In the genomic region with DNA sequence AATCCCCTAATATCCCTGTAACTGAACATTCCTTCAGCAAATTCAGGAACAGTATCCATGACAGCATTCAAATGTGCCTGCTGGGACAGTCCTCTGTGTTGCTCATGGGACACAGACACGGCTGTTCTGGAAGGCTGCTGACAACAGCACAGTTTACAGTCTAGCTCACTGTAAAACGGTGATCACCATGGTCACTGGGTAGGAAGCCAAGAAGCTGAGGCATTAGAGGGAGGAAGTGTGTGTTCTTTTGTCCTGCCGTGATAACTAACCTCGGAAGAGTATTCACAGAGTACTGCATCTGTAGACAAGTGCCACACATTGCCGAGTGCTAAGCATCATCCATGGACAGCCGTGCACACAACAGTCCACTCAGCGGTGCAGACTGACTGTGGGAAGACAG, we compare ENCODE assay signal across 1 mouse cellular context.
TF ChIP-seq lines count a peak whose summit lies in the region.

No protein-coding gene starts in this region.

TF ChIP-seq in MEL, 35 proteins besides CTCF, POLR2A, EP300 and RAD21:
- TF ChIP-seq ELF1 (IDR thresholded peaks at IDR 0.05; ENCODE audit: low read depth, low read length) (no peak), ZKSCAN1 (IDR thresholded peaks at IDR 0.05; ENCODE audit: low read depth, low read length) (no peak), MAFK (IDR thresholded peaks at IDR 0.05; ENCODE audit: borderline replicate concordance, low read depth, low read length) (no peak), TAL1 (IDR thresholded peaks at IDR 0.05; ENCODE audit: low read length) (peak; percentile 48), RCOR1 (IDR thresholded peaks at IDR 0.05; ENCODE audit: low read depth, low read length) (peak; percentile 43; the same call in 1 of the 2 replicates), HCFC1 (IDR thresholded peaks at IDR 0.05; ENCODE audit: low read depth, low read length) (no peak), ZC3H11A (IDR thresholded peaks at IDR 0.05; ENCODE audit: low read depth, low read length) (no peak), POLR2AphosphoS2 (IDR thresholded peaks at IDR 0.05; ENCODE audit: low read length) (no peak), MAZ (IDR thresholded peaks at IDR 0.05; ENCODE audit: low read depth, low read length) (no peak), E2F4 (IDR thresholded peaks at IDR 0.05; ENCODE audit: borderline replicate concordance, low read depth, low read length) (no peak), MYC (IDR thresholded peaks at IDR 0.05; ENCODE audit: low read depth, low read length) (no peak), ZNF384 (IDR thresholded peaks at IDR 0.05; ENCODE audit: low read depth, low read length) (no peak), ZMIZ1 (IDR thresholded peaks at IDR 0.05; ENCODE audit: low read depth, low read length) (no peak), BHLHE40 (IDR thresholded peaks at IDR 0.05; ENCODE audit: borderline replicate concordance, low read depth, low read length) (no peak), MAX (IDR thresholded peaks at IDR 0.05; ENCODE audit: low read length) (no peak), CHD1 (IDR thresholded peaks at IDR 0.05; ENCODE audit: low read depth, low read length) (no peak), NELFE (IDR thresholded peaks at IDR 0.05; ENCODE audit: low read depth, low read length) (no peak), UBTF (IDR thresholded peaks at IDR 0.05; ENCODE audit: borderline replicate concordance, insufficient read depth, low read depth, low read length) (no peak), SIN3A (IDR thresholded peaks at IDR 0.05; ENCODE audit: low read length) (peak; percentile 64; the same call in 1 of the 2 replicates), CHD2 (IDR thresholded peaks at IDR 0.05; ENCODE audit: low read length) (no peak), USF2 (IDR thresholded peaks at IDR 0.05; ENCODE audit: borderline replicate concordance in 1 of 2, insufficient read depth in 1 of 2, low read depth in 1 of 2, low read length in 2 of 2) (no peak), TBP (IDR thresholded peaks at IDR 0.05; ENCODE audit: low read depth, low read length) (no peak), SMC3 (IDR thresholded peaks at IDR 0.05; ENCODE audit: low read depth, low read length) (no peak), MEF2A (IDR thresholded peaks at IDR 0.05; ENCODE audit: extremely low read depth, insufficient replicate concordance, low read depth, low read length, poor library complexity, severe bottlenecking) (no peak), ETS1 (IDR thresholded peaks at IDR 0.05; ENCODE audit: low read depth, low read length) (no peak; the same call in 1 of the 2 replicates), MYB (IDR thresholded peaks at IDR 0.05; ENCODE audit: low read depth, low read length) (no peak), MXI1 (IDR thresholded peaks at IDR 0.05; ENCODE audit: low read depth, low read length) (peak; percentile 43; the same call in 1 of the 2 replicates), NRF1 (IDR thresholded peaks at IDR 0.05; ENCODE audit: insufficient read depth, low read depth, low read length, poor library complexity, severe bottlenecking) (no peak), POLR2AphosphoS5 (IDR thresholded peaks at IDR 0.05; ENCODE audit: borderline replicate concordance, low read depth, low read length) (no peak), JUND (IDR thresholded peaks at IDR 0.05; ENCODE audit: low read depth, low read length) (no peak), TCF12 (IDR thresholded peaks at IDR 0.05; ENCODE audit: low read depth, low read length) (peak; percentile 64), KAT2A (conservative IDR thresholded peaks at IDR 0.05; ENCODE audit: low read depth, low read length) (no peak), GATA1 (IDR thresholded peaks at IDR 0.05; ENCODE audit: low read depth, low read length) (peak; percentile 66), USF1 (IDR thresholded peaks at IDR 0.05; ENCODE audit: low read depth, low read length) (no peak), GABPA (IDR thresholded peaks at IDR 0.05; ENCODE audit: low read depth, low read length) (no peak)
